Mouse (Mus musculus) lung, adult 2 months (tissue): ENCODE results near the gene Acad12.

Experiments
- CTCF ChIP-seq: fragments of 200-500 bp; IDR thresholded peaks from 2 replicates; pipeline ENCODE4 v1.5.1; 2011; ENCODE audit warnings: mild to moderate bottlenecking, low read length, control low read depth; ENCODE audit not compliant: insufficient read depth
- POLR2A ChIP-seq: fragments of 200-500 bp; IDR thresholded peaks from 2 replicates; pipeline ENCODE4 v1.6.1; 2011; ENCODE audit warnings: low read depth, mild to moderate bottlenecking, control low read depth, low read length, borderline replicate concordance; ENCODE audit errors: extremely low read depth

GRCm38 (mm10) chr5:121597332-121597731, 21.4 kb downstream of the Acad12 start:
- no peak for TF ChIP-seq CTCF
- TF ChIP-seq POLR2A: no peak
